Mouse (Mus musculus): ENCODE data around the gene Vmn1r59. TPM values are rescaled to one million over a fixed set of nuclear protein-coding genes. Genes with fewer than 3 reads are reported as not detected.
"Not testable (repeated sequence)": the region's sequence is repeated elsewhere in the genome, so short reads cannot be mapped to it uniquely, and the experiment has no call there.

Gene Vmn1r59
- not detected in 2 replicates for polyA plus RNA-seq (2012; ENCODE audit: insufficient read depth, insufficient read length, missing spikeins)

DNA sequence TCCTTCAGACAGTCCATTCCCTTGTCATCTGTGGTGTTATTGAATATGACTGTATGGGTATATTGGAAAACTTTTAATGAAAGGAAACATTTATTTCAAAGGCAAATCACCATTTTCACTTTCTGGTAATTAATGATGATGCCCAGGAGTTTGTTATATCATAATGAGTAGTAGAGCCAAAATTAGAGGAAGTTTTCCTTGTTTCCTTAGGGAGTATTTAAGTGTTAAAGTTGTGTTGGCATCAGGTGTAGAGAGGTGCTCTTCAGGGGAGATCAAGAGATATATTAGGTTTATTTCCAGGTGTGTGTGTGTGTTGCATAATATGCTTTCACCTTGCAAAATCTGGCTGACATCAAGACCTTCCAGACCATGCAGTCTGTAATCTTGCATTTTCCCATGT, at the start of gene Vmn1r59:
TSS of gene Vmn1r59 (minus strand) at position 101 of the 400 bp plus-strand sequence.
- Histone ChIP-seq H3K4me1 (ENCODE audit: control insufficient read depth, insufficient read depth, insufficient read length, low read length) (no peaks in the 10 kb centered on the region), H3K27ac (replicated peaks; ENCODE audit: low read depth, low read length) (no peak within 1 kb of the TSS), H3K4me3 (ENCODE audit: insufficient read depth, low read depth, low read length) (no peak within 1 kb of the TSS)

DNA sequence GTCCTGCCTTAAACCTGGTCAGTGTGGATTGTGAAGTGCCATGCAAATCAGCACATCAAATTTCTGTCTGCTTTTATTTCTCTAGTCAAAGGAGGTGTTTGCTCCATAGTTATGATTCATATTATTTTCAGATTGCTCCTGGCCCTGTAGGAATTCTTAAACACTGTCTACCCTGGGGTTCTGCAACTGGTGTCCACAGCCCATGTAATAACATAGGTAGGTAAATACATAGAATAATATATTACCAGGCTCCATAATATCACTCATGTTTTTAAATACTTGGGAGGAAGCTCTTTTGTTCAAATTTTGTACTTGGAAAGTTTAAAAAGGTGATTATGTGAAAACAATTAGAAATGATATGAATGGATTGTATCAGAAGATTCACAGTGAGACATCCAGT, 37.3 kb upstream of the Vmn1r59 start, which contains the start of gene Vmn2r28:
TSS of gene Vmn2r28 (minus strand) at position 101 of the 400 bp plus-strand sequence.
- not testable (repeated sequence) for H3K4me3 ChIP-seq (ENCODE audit: insufficient read depth, low read depth, low read length); H3K27ac ChIP-seq (replicated peaks; ENCODE audit: low read depth, low read length); H3K4me1 ChIP-seq (ENCODE audit: control insufficient read depth, insufficient read depth, insufficient read length, low read length)

- not testable (repeated sequence) for H3K4me1 ChIP-seq (ENCODE audit: control insufficient read depth, insufficient read depth, insufficient read length, low read length)
These were observed 2.6 kb downstream of the Vmn1r59 start for GRCm38 (mm10) chr7:5454011-5454410.

DNA sequence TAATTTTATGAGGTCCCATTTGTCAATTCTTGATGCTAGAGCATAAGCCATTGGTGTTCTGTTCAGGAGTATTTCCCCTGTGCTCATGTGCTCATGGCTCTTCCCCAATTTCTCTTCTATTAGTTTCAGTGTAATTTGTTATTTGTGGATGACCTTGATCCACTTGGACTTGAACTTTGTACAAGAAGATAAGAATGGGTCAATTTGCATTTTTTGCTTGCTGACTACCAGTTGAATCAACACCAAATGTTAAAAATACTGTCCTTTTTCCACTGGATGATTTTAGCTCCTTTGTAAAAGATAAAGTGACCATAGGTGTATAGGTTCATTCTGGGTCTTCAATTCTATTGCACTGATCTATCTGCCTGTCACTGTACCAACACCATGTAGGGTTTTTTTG, 7.9 kb downstream of the Vmn1r59 start:
- no peaks in the 10 kb centered on the region for H3K4me1 ChIP-seq (ENCODE audit: control insufficient read depth, insufficient read depth, insufficient read length, low read length)
- no peak overlapping the region for H3K4me3 ChIP-seq (ENCODE audit: insufficient read depth, low read depth, low read length)
- no peak overlapping the region for H3K27ac ChIP-seq (replicated peaks; ENCODE audit: low read depth, low read length)

More at GRCm38 (mm10) chr7:5454011-5454410, 2.6 kb downstream of the Vmn1r59 start:
- H3K27ac ChIP-seq (replicated peaks; ENCODE audit: low read depth, low read length); H3K4me3 ChIP-seq (ENCODE audit: insufficient read depth, low read depth, low read length): not testable (repeated sequence)

DNA sequence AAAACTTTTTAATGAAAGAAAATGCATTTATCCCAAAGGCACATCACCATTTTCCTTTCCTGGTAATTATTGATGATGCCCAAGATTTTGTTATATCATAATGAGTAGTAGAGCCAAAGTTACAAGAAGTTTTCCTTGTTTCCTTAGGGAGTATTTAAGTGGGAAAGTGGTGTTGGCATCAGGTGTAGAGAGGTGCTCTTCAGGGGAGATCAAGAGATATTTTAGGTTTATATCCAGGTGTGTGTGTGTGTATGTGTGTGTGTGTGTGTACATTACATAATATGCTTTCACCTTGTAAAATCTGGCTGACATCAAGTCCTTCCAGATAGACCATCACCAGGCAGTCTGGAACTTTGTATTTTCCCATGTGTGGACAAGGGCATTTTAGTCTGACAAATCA, 43.3 kb downstream of the Vmn1r59 start, which contains the start of gene Vmn1r58:
TSS of gene Vmn1r58 (minus strand) at position 101 of the 400 bp plus-strand sequence.
- not testable (repeated sequence) for H3K27ac ChIP-seq (replicated peaks; ENCODE audit: low read depth, low read length); H3K4me1 ChIP-seq (ENCODE audit: control insufficient read depth, insufficient read depth, insufficient read length, low read length); H3K4me3 ChIP-seq (ENCODE audit: insufficient read depth, low read depth, low read length)

DNA sequence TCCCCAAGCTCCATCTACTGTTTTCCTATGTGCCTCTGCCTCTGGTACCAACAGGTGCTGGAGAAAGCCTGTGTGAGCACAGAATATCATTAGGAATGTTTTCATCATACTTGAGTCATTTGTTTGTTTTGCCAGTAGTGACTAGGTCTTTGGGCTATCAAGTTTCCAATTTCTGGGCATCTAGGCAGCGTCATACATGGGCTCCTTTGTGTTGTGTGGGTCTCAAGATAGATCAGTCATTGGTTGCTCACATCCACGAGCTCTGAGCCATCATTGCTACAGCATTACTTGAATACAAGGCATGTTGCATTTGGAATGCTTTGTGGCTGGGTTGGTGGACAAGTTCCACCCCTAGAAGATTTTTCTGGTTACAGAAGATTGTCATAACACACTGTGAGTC, 50.4 kb downstream of the Vmn1r59 start:
- no peak overlapping the region for H3K4me3 ChIP-seq (ENCODE audit: insufficient read depth, low read depth, low read length)
- no peaks in the 10 kb centered on the region for H3K4me1 ChIP-seq (ENCODE audit: control insufficient read depth, insufficient read depth, insufficient read length, low read length)
- H3K27ac ChIP-seq (replicated peaks; ENCODE audit: low read depth, low read length) = no peak overlapping the region

Other genes with a start within 250 kb of the Vmn1r59 start
- not detected in 2 replicates for gene Vmn1r57, start 238.3 kb downstream of the Vmn1r59 start, polyA plus RNA-seq (2012; ENCODE audit: insufficient read depth, insufficient read length, missing spikeins)
- not detected in 2 replicates for gene Gm5065, start 106.2 kb downstream of the Vmn1r59 start, polyA plus RNA-seq (2012; ENCODE audit: insufficient read depth, insufficient read length, missing spikeins)
- gene Nlrp2, start 105.7 kb downstream of the Vmn1r59 start, polyA plus RNA-seq (2012; ENCODE audit: insufficient read depth, insufficient read length, missing spikeins) = not detected in 2 replicates
- not detected in 2 replicates for gene Vmn1r58, start 43.4 kb downstream of the Vmn1r59 start, polyA plus RNA-seq (2012; ENCODE audit: insufficient read depth, insufficient read length, missing spikeins)
- not detected in 2 replicates for gene Vmn2r28, start 37.2 kb upstream of the Vmn1r59 start, polyA plus RNA-seq (2012; ENCODE audit: insufficient read depth, insufficient read length, missing spikeins)
- gene Vmn1r60, start 90.5 kb upstream of the Vmn1r59 start, polyA plus RNA-seq (2012; ENCODE audit: insufficient read depth, insufficient read length, missing spikeins) = not detected in 2 replicates
- not detected in 2 replicates for gene Vmn1r61, start 156.5 kb upstream of the Vmn1r59 start, polyA plus RNA-seq (2012; ENCODE audit: insufficient read depth, insufficient read length, missing spikeins)
- gene Vmn1r62, start 216.9 kb upstream of the Vmn1r59 start, polyA plus RNA-seq (2012; ENCODE audit: insufficient read depth, insufficient read length, missing spikeins) = not detected in 2 replicates

All from brown adipose tissue, adult 24 weeks (tissue).